Comparison of ENCODE assay signal across 26 mouse cellular contexts in genomic region chr14:101822871-101823270, GRCm38 (mm10).
DNase-seq lines count a peak whose midpoint lies in the region; ATAC-seq and TF ChIP-seq lines count a peak whose summit lies in the region.
"Had no signal": no experiment of that assay in that cellular context is flagged by ENCODE, and none has a peak within 500 bp of the region (broad histone marks: within the 10 kb centered on the region; RNA-seq: fewer than 3 reads in every experiment).

No protein-coding gene starts in this region.

- H3K27me3 ChIP-seq in limb, embryonic 15.5 days, result no peaks in the 10 kb centered on the region
- H3K27me3 ChIP-seq in limb, embryonic 10.5 days (ENCODE audit: low read depth, poor library complexity, severe bottlenecking), result no peaks in the 10 kb centered on the region
- no peaks in the 10 kb centered on the region for H3K27me3 ChIP-seq in heart, embryonic 13.5 days (replicated peaks)
- no peaks in the 10 kb centered on the region for H3K27me3 ChIP-seq in small intestine, adult 2 months (ENCODE audit: control insufficient read depth, insufficient read depth, low read length)
- H3K27me3 ChIP-seq: embryonic facial prominence, embryonic 12.5 days; forebrain, embryonic 12.5 days; hindbrain, embryonic 15.5 days; megakaryocyte, embryonic 14.5 days; midbrain, embryonic 15.5 days; neural tube, embryonic 13.5 days had no signal

- no peak for TF ChIP-seq POLR2A in small intestine, adult 2 months (IDR thresholded peaks at IDR 0.05; ENCODE audit: low read depth, low read length)

- H3K9ac ChIP-seq in limb, embryonic 15.5 days, result no peak overlapping the region
- 0 out of 2 replicates have a peak overlapping the region, but pooled peaks have one; percentile 40 for H3K9ac ChIP-seq in heart, embryonic 13.5 days
- H3K9ac ChIP-seq: embryonic facial prominence, embryonic 12.5 days; forebrain, embryonic 12.5 days; hindbrain, embryonic 15.5 days; liver, postnatal 0 days; midbrain, embryonic 15.5 days; neural tube, embryonic 13.5 days had no signal

- peak overlapping the region; percentile 80 for H3K27ac ChIP-seq in gastrocnemius, adult 2 months
- peak overlapping the region; percentile 27; the same call in 1 of the 2 replicates for H3K27ac ChIP-seq in limb, embryonic 15.5 days
- no peak overlapping the region for H3K27ac ChIP-seq in limb, embryonic 10.5 days
- peak overlapping the region; percentile 65 for H3K27ac ChIP-seq in heart, embryonic 13.5 days (replicated peaks)
- H3K27ac ChIP-seq in small intestine, adult 2 months (ENCODE audit: insufficient read depth, low read depth, low read length), result peak overlapping the region; percentile 22; the same call in 1 of the 2 replicates
- H3K27ac ChIP-seq: embryonic facial prominence, embryonic 12.5 days; forebrain, embryonic 12.5 days; hindbrain, embryonic 15.5 days; kidney, postnatal 0 days; midbrain, embryonic 15.5 days; neural tube, embryonic 13.5 days had no signal

- TF ChIP-seq CTCF in gastrocnemius, adult 2 months (IDR thresholded peaks at IDR 0.05), result no peak
- TF ChIP-seq CTCF in small intestine, adult 2 months (IDR thresholded peaks at IDR 0.05; ENCODE audit: extremely low read depth, insufficient read length, insufficient replicate concordance, low read depth, low read length), result no peak

- no peaks in the 10 kb centered on the region for H3K9me3 ChIP-seq in limb, embryonic 15.5 days
- no peaks in the 10 kb centered on the region for H3K9me3 ChIP-seq in limb, embryonic 10.5 days (replicated peaks)
- no peaks in the 10 kb centered on the region for H3K9me3 ChIP-seq in heart, embryonic 13.5 days
- H3K9me3 ChIP-seq: embryonic facial prominence, embryonic 12.5 days; forebrain, embryonic 12.5 days; hindbrain, embryonic 15.5 days; megakaryocyte, embryonic 14.5 days; midbrain, embryonic 15.5 days; neural tube, embryonic 13.5 days had no signal

- intact Hi-C loops in gastrocnemius, adult 2 months (cut with DNase I), result no loop called here

- H3K4me2 ChIP-seq in limb, embryonic 15.5 days, result no peak overlapping the region
- H3K4me2 ChIP-seq in heart, embryonic 13.5 days, result peak overlapping the region; percentile 51
- H3K4me2 ChIP-seq: embryonic facial prominence, embryonic 12.5 days; forebrain, embryonic 12.5 days; hindbrain, embryonic 15.5 days; liver, embryonic 11.5 days; midbrain, embryonic 15.5 days; neural tube, embryonic 13.5 days had no signal

- H3K4me3 ChIP-seq in gastrocnemius, adult 2 months, result peak overlapping the region; percentile 65
- no peak overlapping the region for H3K4me3 ChIP-seq in limb, embryonic 15.5 days
- no peak overlapping the region for H3K4me3 ChIP-seq in limb, embryonic 10.5 days
- H3K4me3 ChIP-seq in heart, embryonic 13.5 days, result peak overlapping the region; percentile 23
- no peak overlapping the region for H3K4me3 ChIP-seq in small intestine, adult 2 months (ENCODE audit: low read depth, low read length)
- H3K4me3 ChIP-seq: embryonic facial prominence, embryonic 12.5 days; erythroblast, embryonic 14.5 days; forebrain, embryonic 12.5 days; hindbrain, embryonic 15.5 days; megakaryocyte, embryonic 14.5 days; midbrain, embryonic 15.5 days; myocyte; neural tube, embryonic 13.5 days had no signal

- WGBS in limb, embryonic 15.5 days, result 71% methylated on average over 4 of the region's 4 CpGs
- WGBS in limb, embryonic 10.5 days, result 84% methylated on average over 4 of the region's 4 CpGs
- 59% methylated on average over 4 of the region's 4 CpGs for WGBS in heart, embryonic 13.5 days
- WGBS in small intestine, adult 2 months, result 88% methylated on average over 4 of the region's 4 CpGs

- H3K4me1 ChIP-seq in limb, embryonic 15.5 days, result 0 out of 2 replicates have a peak, but pooled peaks cover 5% of the 10 kb centered on the region
- no peaks in the 10 kb centered on the region for H3K4me1 ChIP-seq in limb, embryonic 10.5 days
- H3K4me1 ChIP-seq in heart, embryonic 13.5 days, result peaks cover 12% of the 10 kb centered on the region
- H3K4me1 ChIP-seq in small intestine, adult 2 months (ENCODE audit: control insufficient read depth, insufficient read depth, insufficient read length, low read length), result peaks cover 4% of the 10 kb centered on the region; the same call in 1 of the 2 replicates
- H3K4me1 ChIP-seq: embryonic facial prominence, embryonic 12.5 days; forebrain, embryonic 12.5 days; hindbrain, embryonic 15.5 days; megakaryocyte, embryonic 14.5 days; midbrain, embryonic 15.5 days; neural tube, embryonic 13.5 days had no signal

- no peak for ATAC-seq in limb, embryonic 15.5 days (ENCODE audit: insufficient number of reproducible peaks, low FRiP score, low TSS enrichment, low read depth)
- no peak for ATAC-seq in heart, embryonic 13.5 days (ENCODE audit: extremely low read depth, insufficient number of reproducible peaks, low FRiP score, low TSS enrichment)
- ATAC-seq: activated CD4-positive, CD25-positive, alpha-beta regulatory T cell, adult 4 months; liver, postnatal 0 days; midbrain, embryonic 15.5 days had no signal

- no peak for DNase-seq in gastrocnemius, adult 2 months
- DNase-seq in gastrocnemius, adult 8-10 months (ENCODE audit: low spot score in 2 of 2), result no peak
- no peak for DNase-seq in limb, embryonic 10.5 days (ENCODE audit: low spot score)
- DNase-seq in frontal cortex, postnatal 10 days (ENCODE audit: low spot score in 2 of 2), result no peak
- no peak for DNase-seq in spleen, postnatal 14 days (ENCODE audit: low spot score in 2 of 2)
- DNase-seq: adrenal gland, adult 8-10 months; cerebellum, adult 2 months; cerebellum, postnatal 25 days; gastrocnemius, postnatal 10 days; kidney, adult 2 months; liver, postnatal 0 days; right cerebral cortex, adult 18-20 months had no signal

- H3K36me3 ChIP-seq in limb, embryonic 15.5 days, result no peaks in the 10 kb centered on the region
- no peaks in the 10 kb centered on the region for H3K36me3 ChIP-seq in limb, embryonic 10.5 days
- H3K36me3 ChIP-seq in heart, embryonic 13.5 days, result no peaks in the 10 kb centered on the region
- H3K36me3 ChIP-seq in small intestine, adult 2 months (ENCODE audit: control insufficient read depth, insufficient read depth, low read length), result no peaks in the 10 kb centered on the region
- H3K36me3 ChIP-seq: embryonic facial prominence, embryonic 12.5 days; forebrain, embryonic 12.5 days; hindbrain, embryonic 15.5 days; midbrain, embryonic 15.5 days; neural tube, embryonic 13.5 days had no signal

Comparison
In these comparisons a context has a peak if more than half of its experiments do, and no peak if none do; other contexts are left out.
1. H3K4me3 ChIP-seq: peak in gastrocnemius, adult 2 months (single experiment) and heart, embryonic 13.5 days (single experiment); none in limb, embryonic 15.5 days (single experiment), limb, embryonic 10.5 days (single experiment) and small intestine, adult 2 months (single experiment).